Mouse (Mus musculus) stomach, embryonic 14.5 days (tissue): ENCODE data around the gene Strn4. TPM values are rescaled to one million over a fixed set of nuclear protein-coding genes. Genes with fewer than 3 reads are reported as not detected.

ENCODE experiments used
- ATAC-seq: fragments of 200-750 bp; cut with Nextera tagmentation; 2 replicates; pipeline ENCODE4 v1.8.0; 2017; ENCODE audit warnings: low read depth, moderate TSS enrichment; ENCODE audit not compliant: insufficient number of reproducible peaks, insufficient read depth, low FRiP score
- H3K27ac ChIP-seq: fragments of 300-500 bp; sonication (generic); 2 replicates; pipeline ENCODE4 v1.5.1; 2014; ENCODE audit warnings: mild to moderate bottlenecking, low read length, moderate library complexity, mixed read lengths
- H3K27me3 ChIP-seq: fragments of 300-500 bp; sonication (generic); 2 replicates; pipeline ENCODE4 v1.6.1; 2014; ENCODE audit warnings: low read length, control low read depth, mixed read lengths; ENCODE audit not compliant: control insufficient read depth, insufficient read depth
- H3K36me3 ChIP-seq: fragments of 300-500 bp; sonication (generic); 2 replicates; pipeline ENCODE4 v1.6.1; 2014; ENCODE audit warnings: mild to moderate bottlenecking, control low read depth, low read length, moderate library complexity, mixed read lengths; ENCODE audit not compliant: control insufficient read depth, insufficient read depth
- H3K4me1 ChIP-seq: fragments of 300-500 bp; sonication (generic); 2 replicates; pipeline ENCODE4 v1.6.1; 2014; ENCODE audit warnings: low read length, control low read depth, mixed read lengths; ENCODE audit not compliant: control insufficient read depth, insufficient read depth
- H3K4me2 ChIP-seq: fragments of 300-500 bp; sonication (generic); replicated peaks from 2 replicates; pipeline ENCODE4 v1.6.1; 2014; ENCODE audit warnings: low read depth, low read length, control low read depth
- H3K4me3 ChIP-seq: fragments of 300-500 bp; sonication (generic); 2 replicates; pipeline ENCODE4 v1.5.1; 2014; ENCODE audit warnings: low read depth, low read length, control low read depth
- H3K9ac ChIP-seq: fragments of 300-500 bp; sonication (generic); replicated peaks from 2 replicates; pipeline ENCODE4 v1.6.1; 2014; ENCODE audit warnings: low read depth, mild to moderate bottlenecking, control low read depth, low read length, moderate library complexity, mixed read lengths
- H3K9me3 ChIP-seq: fragments of 300-500 bp; sonication (generic); 2 replicates; pipeline ENCODE4 v1.6.1; 2016; ENCODE audit warnings: low read depth, low read length, control low read depth; ENCODE audit not compliant: control insufficient read depth
- WGBS: fragments of 180-500 bp; shearing (Covaris S2); extraction: QIAGEN DNeasy Blood & Tissue Kit; methylation state at CpG from one replicate; pipeline ENCODE4 v1.1.7; 2014; 5-methylcytosine and 5-hydroxymethylcytosine counted together
- polyA plus RNA-seq: library from polyadenylated mRNA; unstranded; fragments of >200 nt; fragmentation: Nextera tagmentation; extraction: Ambion mirVana; gene quantifications from 2 replicates; pipeline ENCODE4 v1.2.1, GENCODE M21; 2014

The Strn4 gene
- polyA plus RNA-seq, 1 experiment from 2014 or later = 105 TPM

- H3K27ac ChIP-seq = peak within 1 kb of the TSS; percentile 98
- H3K36me3 ChIP-seq = no peaks in the 10 kb centered on the region; the same call in 1 of the 2 replicates
- peak within 1 kb of the TSS; percentile 99 for H3K9ac ChIP-seq
- H3K4me2 ChIP-seq = peak within 1 kb of the TSS; percentile 96
- peak; percentile 72 for ATAC-seq
- under 1% methylated on average over 56 of the region's 64 CpGs for WGBS
- H3K4me3 ChIP-seq = peak within 1 kb of the TSS; percentile 100
- peaks cover 2% of the 10 kb centered on the region; the same call in 1 of the 2 replicates for H3K27me3 ChIP-seq
- H3K9me3 ChIP-seq = no peaks in the 10 kb centered on the region
- H3K4me1 ChIP-seq = peaks cover 34% of the 10 kb centered on the region
Measured at GRCm38 (mm10) chr7:16816475-16817122, 910 bp downstream of the Strn4 start, which contains the start of gene Fkrp. TSS of gene Fkrp (minus strand) at chr7:16816732.

- H3K36me3 ChIP-seq = no peaks in the 10 kb centered on the region; the same call in 1 of the 2 replicates
- peak overlapping the region; percentile 96 for H3K4me2 ChIP-seq
- no peak overlapping the region for H3K27ac ChIP-seq
- no peak for ATAC-seq
- peak overlapping the region; percentile 99; the same call in 1 of the 2 replicates for H3K9ac ChIP-seq
- H3K4me1 ChIP-seq = peaks cover 32% of the 10 kb centered on the region
- peak overlapping the region; percentile 100 for H3K4me3 ChIP-seq
- WGBS = 46% methylated on average over 3 of the region's 3 CpGs
- no peaks in the 10 kb centered on the region for H3K27me3 ChIP-seq
- H3K9me3 ChIP-seq = no peaks in the 10 kb centered on the region
Measured at GRCm38 (mm10) chr7:16817693-16818092, 2.0 kb downstream of the Strn4 start.

- H3K4me3 ChIP-seq = no peak overlapping the region
- no peaks in the 10 kb centered on the region for H3K9me3 ChIP-seq
- no peak overlapping the region for H3K4me2 ChIP-seq
- H3K27ac ChIP-seq = no peak overlapping the region
- H3K4me1 ChIP-seq = peaks cover 32% of the 10 kb centered on the region
- WGBS = 86% methylated on average over 5 of the region's 5 CpGs
- H3K9ac ChIP-seq = no peak overlapping the region
- ATAC-seq = no peak
- peaks cover 13% of the 10 kb centered on the region for H3K36me3 ChIP-seq
- no peaks in the 10 kb centered on the region for H3K27me3 ChIP-seq
Measured at GRCm38 (mm10) chr7:16819794-16820193, 4.1 kb downstream of the Strn4 start.

GRCm38 (mm10) chr7:16820271-16820763 is 4.6 kb downstream of the Strn4 start:
- peaks cover 18% of the 10 kb centered on the region for H3K36me3 ChIP-seq
- no peak overlapping the region for H3K9ac ChIP-seq
- no peak for ATAC-seq
- H3K4me1 ChIP-seq = peaks cover 32% of the 10 kb centered on the region
- no peak overlapping the region for H3K4me3 ChIP-seq
- H3K9me3 ChIP-seq = no peaks in the 10 kb centered on the region
- no peaks in the 10 kb centered on the region for H3K27me3 ChIP-seq
- H3K27ac ChIP-seq = no peak overlapping the region
- 62% methylated on average over 5 of the region's 5 CpGs for WGBS
- H3K4me2 ChIP-seq = no peak overlapping the region

- Histone ChIP-seq H3K36me3 (peaks cover 23% of the 10 kb centered on the region), H3K9me3 (no peaks in the 10 kb centered on the region), H3K4me1 (peaks cover 32% of the 10 kb centered on the region), H3K4me2 (no peak overlapping the region), H3K9ac (no peak overlapping the region), H3K4me3 (no peak overlapping the region), H3K27me3 (no peaks in the 10 kb centered on the region), H3K27ac (no peak overlapping the region)
- ATAC-seq = no peak
- WGBS = 52% methylated on average over 3 of the region's 3 CpGs
Measured at GRCm38 (mm10) chr7:16821091-16821490, 5.4 kb downstream of the Strn4 start.

GRCm38 (mm10) chr7:16821669-16822101 is 6.0 kb downstream of the Strn4 start:
- no peak overlapping the region for H3K4me2 ChIP-seq
- no peak overlapping the region for H3K9ac ChIP-seq
- H3K9me3 ChIP-seq = no peaks in the 10 kb centered on the region
- ATAC-seq = no peak
- no peaks in the 10 kb centered on the region for H3K27me3 ChIP-seq
- WGBS = 72% methylated on average over 4 of the region's 4 CpGs
- peaks cover 32% of the 10 kb centered on the region for H3K4me1 ChIP-seq
- H3K27ac ChIP-seq = no peak overlapping the region
- peaks cover 29% of the 10 kb centered on the region for H3K36me3 ChIP-seq
- no peak overlapping the region for H3K4me3 ChIP-seq

GRCm38 (mm10) chr7:16823734-16824133 is 8.0 kb downstream of the Strn4 start:
- no peak overlapping the region for H3K4me3 ChIP-seq
- peaks cover 45% of the 10 kb centered on the region for H3K36me3 ChIP-seq
- H3K27ac ChIP-seq = no peak overlapping the region
- no peaks in the 10 kb centered on the region for H3K27me3 ChIP-seq
- peaks cover 15% of the 10 kb centered on the region for H3K4me1 ChIP-seq
- WGBS = 75% methylated on average over 5 of the region's 5 CpGs
- ATAC-seq = no peak
- H3K9me3 ChIP-seq = no peaks in the 10 kb centered on the region
- H3K4me2 ChIP-seq = no peak overlapping the region
- no peak overlapping the region for H3K9ac ChIP-seq

- H3K27me3 ChIP-seq = no peaks in the 10 kb centered on the region
- WGBS = 82% methylated on average over 10 of the region's 10 CpGs
- no peak overlapping the region for H3K4me3 ChIP-seq
- no peak for ATAC-seq
- H3K9ac ChIP-seq = no peak overlapping the region
- peaks cover 65% of the 10 kb centered on the region for H3K36me3 ChIP-seq
- H3K9me3 ChIP-seq = no peaks in the 10 kb centered on the region
- 0 out of 2 replicates have a peak, but pooled peaks cover 4% of the 10 kb centered on the region for H3K4me1 ChIP-seq
- no peak overlapping the region for H3K4me2 ChIP-seq
- no peak overlapping the region for H3K27ac ChIP-seq
Measured at GRCm38 (mm10) chr7:16825785-16826184, 10.1 kb downstream of the Strn4 start.
